Mouse (Mus musculus) retina, adult 2 months (tissue): ENCODE results near the gene Osgin1.

Experiments
- DNase-seq: peaks from one replicate; pipeline ENCODE4 v3.0.0-alpha.2; 2012; ENCODE audit warnings: low read depth, low spot score

The Osgin1 gene

DNA sequence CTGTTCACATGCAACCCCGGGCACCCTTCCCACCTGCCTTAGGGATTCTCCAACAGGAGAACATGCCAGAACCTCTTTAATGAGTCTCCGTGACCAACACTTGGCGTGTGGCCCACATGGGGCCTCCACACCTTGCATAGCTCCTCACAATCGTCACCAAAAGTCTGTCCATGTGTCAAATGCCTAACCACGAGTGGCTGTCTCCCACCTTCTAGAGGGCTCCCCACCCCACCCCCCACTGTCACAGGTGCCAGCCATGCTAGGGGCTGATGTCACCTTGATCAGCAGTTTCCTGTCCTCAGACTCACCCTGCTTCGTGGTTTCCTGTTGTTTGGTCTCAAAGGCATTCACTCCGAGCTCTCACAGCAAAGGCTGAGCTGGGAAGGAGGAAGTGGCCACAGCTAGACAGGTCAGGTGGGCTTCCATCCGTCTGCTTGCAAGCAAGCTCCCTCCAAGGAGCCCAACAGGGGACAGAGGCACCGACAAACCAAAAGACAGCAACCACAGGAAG, 10.2 kb upstream of the Osgin1 start:
- DNase-seq: no peak

DNA sequence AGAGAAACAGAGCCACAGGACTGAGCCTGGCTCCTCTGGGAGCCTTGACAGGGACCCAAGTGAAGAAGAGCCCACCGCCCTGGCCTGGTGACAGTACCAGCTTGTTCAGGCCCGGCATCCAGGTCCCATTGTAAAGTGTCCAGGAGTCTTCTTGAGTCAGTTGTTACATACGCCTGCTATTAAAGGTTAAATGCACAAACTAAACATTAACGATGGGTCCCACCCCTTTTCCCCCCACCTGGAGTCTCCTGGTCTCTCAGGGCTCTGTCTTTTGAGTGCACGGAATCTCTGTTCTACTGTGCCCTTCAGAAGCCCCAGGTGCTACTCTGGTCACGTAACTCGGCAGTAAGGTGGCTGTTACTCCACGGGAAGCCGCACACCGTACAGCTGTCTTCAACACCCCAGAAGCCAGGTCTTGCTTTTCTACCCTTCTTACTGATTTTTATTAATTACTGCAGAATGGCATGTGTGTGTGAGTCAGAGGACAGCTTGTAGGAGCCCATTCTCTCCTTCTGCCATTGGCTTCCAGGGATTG, 9.7 kb upstream of the Osgin1 start:
- no peak for DNase-seq

GRCm38 (mm10) chr8:119424740-119425139, 9.2 kb upstream of the Osgin1 start:
- DNase-seq: no peak

GRCm38 (mm10) chr8:119425533-119425932, 8.4 kb upstream of the Osgin1 start:
- DNase-seq: no peak

DNA sequence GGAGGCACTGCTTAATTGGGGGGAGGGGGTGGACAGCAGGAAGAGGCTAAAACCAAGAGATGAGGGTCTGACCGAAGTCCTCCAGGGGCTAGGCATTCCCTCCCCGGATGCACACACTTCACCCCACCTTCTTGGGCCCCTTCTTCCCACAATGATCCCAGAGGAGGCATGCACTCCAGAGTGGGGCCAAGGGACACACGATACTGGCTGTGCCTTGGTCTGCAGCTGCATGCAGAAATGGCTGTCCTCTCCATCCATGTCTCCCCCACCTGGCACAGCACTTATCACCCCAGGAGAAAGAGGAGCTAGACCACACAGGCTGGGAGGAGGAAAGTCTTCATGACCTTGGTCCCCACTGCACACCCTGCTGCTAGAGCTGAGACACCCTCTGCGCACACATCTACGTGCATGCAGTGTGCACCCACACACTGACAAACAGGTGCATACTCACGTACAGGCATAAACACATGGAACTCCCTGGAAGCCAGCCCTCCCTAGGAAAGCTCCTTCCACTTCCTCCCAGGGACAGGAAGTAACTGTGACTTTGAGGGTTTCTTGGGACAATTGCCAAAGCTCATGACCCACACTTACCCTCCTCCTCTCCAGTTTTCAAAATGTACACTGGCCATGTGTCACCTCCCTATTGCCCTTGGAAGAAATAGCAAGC, 7.7 kb upstream of the Osgin1 start:
- no peak for DNase-seq

GRCm38 (mm10) chr8:119427634-119428349, 6.1 kb upstream of the Osgin1 start:
- DNase-seq: no peak

DNA sequence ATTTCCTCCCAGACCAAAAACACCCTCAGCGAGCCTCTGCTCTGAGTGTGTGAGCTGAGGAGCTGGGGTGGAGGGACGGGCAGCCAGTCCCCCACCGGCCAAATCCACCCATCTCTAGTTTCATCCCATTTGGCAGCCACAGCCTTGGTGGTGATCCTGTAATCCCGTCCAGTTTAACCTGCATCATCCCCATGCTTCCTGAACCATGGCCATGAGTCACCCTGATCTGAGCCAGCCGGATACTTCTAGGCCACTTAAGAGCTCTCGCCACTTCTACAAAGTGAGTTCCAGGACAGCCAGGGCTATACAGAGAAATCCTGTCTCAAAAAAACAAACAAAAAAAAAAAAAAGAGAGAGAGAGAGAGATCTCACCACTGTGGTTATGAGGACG, 5.6 kb upstream of the Osgin1 start:
- DNase-seq: no peak

DNA sequence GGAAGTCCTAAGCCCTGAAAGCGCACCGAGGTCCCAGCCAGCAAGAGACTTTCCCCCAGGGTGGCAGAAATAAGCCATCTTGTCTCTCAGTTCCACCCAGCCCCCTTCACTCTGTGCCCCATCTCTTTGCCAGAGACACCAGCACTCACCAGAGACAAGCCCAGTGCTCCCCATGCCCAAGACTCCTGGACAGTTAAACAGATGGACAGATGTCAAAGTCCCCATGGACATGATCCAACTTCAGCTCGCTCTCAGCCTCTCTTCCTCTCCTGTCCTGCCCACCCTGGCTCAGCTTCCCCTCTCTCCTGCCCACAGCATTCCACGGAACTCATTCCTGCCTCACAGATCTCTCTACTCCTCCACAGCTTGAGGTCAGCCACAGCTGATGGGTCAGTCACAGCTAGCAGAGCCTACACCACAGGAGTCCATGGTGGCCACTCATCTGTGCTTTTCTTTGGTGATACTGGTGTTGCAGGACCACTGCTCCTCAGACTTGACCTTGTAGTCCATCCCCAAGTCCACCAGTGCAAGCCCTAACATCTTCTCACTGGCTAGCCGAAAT, 5.1 kb upstream of the Osgin1 start:
- no peak for DNase-seq

DNA sequence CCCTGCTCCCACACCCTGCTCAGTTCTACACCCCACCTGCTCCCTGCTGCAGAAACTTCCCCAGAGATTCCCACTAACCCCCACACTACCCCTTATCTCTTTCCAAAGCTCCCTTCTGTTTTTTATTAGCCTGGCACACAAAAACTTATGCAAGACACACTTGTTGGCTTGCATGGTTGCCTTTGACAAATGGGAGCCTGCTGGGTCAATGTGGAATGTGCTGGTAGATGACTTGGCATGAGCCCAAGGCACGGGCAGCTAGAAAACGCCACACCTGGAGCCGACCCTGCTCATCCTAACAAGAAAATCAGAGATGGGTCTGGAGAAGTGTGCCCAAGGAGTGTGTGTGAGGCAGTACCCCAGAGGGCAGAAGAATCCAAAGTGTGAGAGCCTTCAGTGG, 4.4 kb upstream of the Osgin1 start:
- no peak for DNase-seq

DNA sequence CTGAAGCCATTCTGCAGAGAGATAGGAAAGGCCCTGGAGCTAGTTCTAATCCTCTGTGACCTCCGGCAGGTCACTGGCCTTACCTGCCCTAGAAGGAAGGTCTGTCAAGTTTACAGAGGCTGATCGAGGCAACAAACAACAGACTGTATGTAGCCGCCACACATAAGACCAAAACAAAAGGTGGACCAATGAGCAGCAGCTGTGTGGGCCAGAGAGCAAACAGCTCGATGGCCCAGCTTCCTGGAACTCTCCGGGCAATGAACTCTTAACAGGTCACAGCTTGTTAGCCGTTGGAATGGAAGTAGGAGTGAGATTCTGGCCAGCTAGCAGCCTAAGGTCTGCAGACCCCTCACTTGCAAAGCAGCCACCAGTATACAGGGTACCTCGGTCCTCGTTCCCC, 3.7 kb upstream of the Osgin1 start:
- DNase-seq: no peak

DNA sequence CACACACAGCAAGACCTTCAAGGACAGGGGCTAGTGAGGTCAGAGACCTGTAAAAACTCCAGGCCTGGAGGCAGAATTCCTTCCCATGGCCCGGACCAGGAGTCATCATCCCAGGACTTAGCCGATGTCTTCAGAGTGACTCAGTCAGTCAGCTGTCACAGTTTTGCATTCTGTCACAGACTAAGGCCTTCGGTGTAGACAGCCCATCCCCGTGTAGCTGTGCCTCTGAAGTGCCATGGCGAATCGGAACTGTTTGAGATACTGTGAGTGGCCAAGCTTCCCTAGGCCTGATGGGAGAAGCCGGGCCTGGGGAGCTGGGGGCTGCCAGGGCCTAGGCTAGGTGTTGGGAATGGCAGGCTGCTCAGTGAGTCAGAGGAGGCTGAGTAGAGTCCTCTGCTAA, 3.2 kb upstream of the Osgin1 start:
- no peak for DNase-seq

- no peak for DNase-seq
Observed at GRCm38 (mm10) chr8:119432372-119432771, 1.6 kb upstream of the Osgin1 start.

DNA sequence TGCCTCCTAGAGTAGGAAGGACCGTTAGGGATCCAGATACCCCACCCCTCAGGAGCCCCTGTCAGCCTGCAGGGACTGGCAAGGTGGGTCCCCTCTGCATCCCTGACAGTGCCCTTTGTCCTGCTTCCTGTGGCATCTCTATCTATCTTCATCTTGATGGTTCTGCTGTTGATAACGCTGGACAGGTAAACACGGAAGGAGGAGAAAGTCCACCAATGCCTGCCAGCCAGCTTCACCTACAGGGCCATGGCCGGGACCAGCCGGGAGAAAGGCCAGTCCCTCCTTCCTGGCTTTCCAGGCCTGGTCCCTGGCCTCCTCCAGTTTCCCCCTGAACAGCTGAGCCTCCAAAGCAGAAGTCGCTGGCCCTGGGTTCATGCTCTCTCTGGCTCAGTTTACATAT, 645 bp downstream of the Osgin1 start:
- no peak for DNase-seq

- no peak for DNase-seq
Observed at GRCm38 (mm10) chr8:119435527-119435926, 1.6 kb downstream of the Osgin1 start.

DNA sequence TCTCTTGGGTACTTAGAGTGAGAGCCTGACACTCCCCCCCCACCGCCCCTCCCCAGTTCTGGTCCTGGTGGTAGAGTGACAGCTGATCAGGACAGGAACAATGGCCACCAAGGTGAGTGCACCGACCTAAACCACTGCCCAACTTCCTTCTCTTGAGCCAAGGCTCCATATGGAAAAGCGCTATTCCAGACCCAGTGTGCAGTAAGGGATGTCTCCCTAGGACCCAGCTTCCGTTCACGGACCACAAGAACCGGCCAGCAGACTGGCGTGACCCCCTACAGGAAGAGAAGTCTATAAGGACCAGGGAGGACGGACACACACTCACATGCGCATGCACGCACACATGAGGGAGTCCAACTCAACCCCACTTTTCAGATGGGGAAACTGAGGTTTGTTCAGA, 2.4 kb downstream of the Osgin1 start:
- no peak for DNase-seq

DNA sequence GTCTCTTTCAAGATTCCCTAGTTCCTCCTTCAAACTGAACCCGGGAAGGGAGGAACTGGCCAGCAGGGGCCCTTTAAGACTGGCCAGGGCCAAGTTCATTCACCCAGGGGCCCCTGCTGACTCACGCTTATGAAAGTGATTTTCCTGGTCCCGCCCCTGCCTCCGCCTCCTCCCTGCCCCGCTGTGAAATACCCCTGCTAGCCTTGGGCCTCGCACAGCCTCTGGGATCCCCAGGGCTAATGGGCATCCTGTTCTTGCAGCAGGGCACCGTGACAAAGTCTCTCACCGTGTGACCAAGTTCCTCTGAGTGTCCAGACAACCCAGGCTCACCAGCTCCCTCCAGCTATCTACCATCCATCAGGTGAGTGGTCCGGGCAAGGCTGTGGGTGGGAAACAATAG, 3.0 kb downstream of the Osgin1 start:
- DNase-seq: no peak

GRCm38 (mm10) chr8:119437506-119437905, 3.6 kb downstream of the Osgin1 start:
- DNase-seq: no peak

GRCm38 (mm10) chr8:119438876-119439275, 5.0 kb downstream of the Osgin1 start:
- DNase-seq: no peak

- DNase-seq: no peak
Observed at GRCm38 (mm10) chr8:119439424-119439823, 5.5 kb downstream of the Osgin1 start.

- DNase-seq: no peak
Observed at GRCm38 (mm10) chr8:119439893-119440249, 5.9 kb downstream of the Osgin1 start.

- DNase-seq: peak; percentile 58
Observed at GRCm38 (mm10) chr8:119440250-119440951, 6.5 kb downstream of the Osgin1 start.

- no peak for DNase-seq
Observed at GRCm38 (mm10) chr8:119440952-119441270, 7.0 kb downstream of the Osgin1 start.
